Mouse (Mus musculus) liver, embryonic 14.5 days (tissue): ENCODE data around the gene Med26. TPM values are rescaled to one million over a fixed set of nuclear protein-coding genes. Genes with fewer than 3 reads are reported as not detected.

Experiments used
- ATAC-seq: fragments of 200-750 bp; cut with Nextera tagmentation; 2 replicates; pipeline ENCODE4 v1.8.0; 2017; ENCODE audit warnings: moderate number of reproducible peaks, mild to moderate bottlenecking, moderate library complexity; ENCODE audit not compliant: insufficient read depth
- DNase-seq, 3 experiments: peaks; one replicate each; pipeline ENCODE4 v3.0.0-alpha.2; 2012 to 2013; ENCODE audit warnings: low read depth in 3 of 3, low spot score in 3 of 3
- H3K27ac ChIP-seq: fragments of 300-500 bp; sonication (generic); 2 replicates; pipeline ENCODE4 v1.5.1; 2014; ENCODE audit warnings: moderate library complexity, mild to moderate bottlenecking, control low read depth, inconsistent platforms
- H3K27me3 ChIP-seq: fragments of 300-500 bp; sonication (generic); 2 replicates; pipeline ENCODE4 v1.6.1; 2014; ENCODE audit warnings: mild to moderate bottlenecking, low read length, moderate library complexity; ENCODE audit not compliant: control insufficient read depth, insufficient read depth
- H3K36me3 ChIP-seq: fragments of 300-500 bp; sonication (generic); replicated peaks from 2 replicates; pipeline ENCODE4 v1.6.1; 2014; ENCODE audit warnings: low read depth; ENCODE audit not compliant: control insufficient read depth, insufficient read depth
- H3K4me1 ChIP-seq, 2 experiments: fragments of 200-500 bp in 1 of 2; fragments of 300-500 bp in 1 of 2; sonication (generic) in 1 of 2; replicated peaks; 2 replicates each; pipeline ENCODE4 v1.6.1; 2012 to 2014; ENCODE audit warnings: antibody characterized with exemption in 1 of 2, inconsistent platforms in 1 of 2, low read length in 1 of 2; ENCODE audit not compliant: control insufficient read depth in 2 of 2, insufficient read depth in 2 of 2
- H3K4me2 ChIP-seq: fragments of 300-500 bp; sonication (generic); 2 replicates; pipeline ENCODE4 v1.6.1; 2014; ENCODE audit warnings: low read depth, mild to moderate bottlenecking, control low read depth, moderate library complexity
- H3K4me3 ChIP-seq, 2 experiments: fragments of 200-500 bp in 1 of 2; fragments of 300-500 bp in 1 of 2; sonication (generic) in 1 of 2; 2 replicates each; pipeline ENCODE4 v1.5.1; 2012 to 2014; ENCODE audit warnings: low read depth in 2 of 2, low read length in 2 of 2, mild to moderate bottlenecking in 2 of 2, control low read depth in 1 of 2, inconsistent platforms in 1 of 2, moderate library complexity in 1 of 2; ENCODE audit not compliant: insufficient read depth in 1 of 2
- H3K9ac ChIP-seq: fragments of 300-500 bp; sonication (generic); replicated peaks from 2 replicates; pipeline ENCODE4 v1.6.1; 2014; ENCODE audit warnings: mild to moderate bottlenecking, control low read depth, moderate library complexity
- H3K9me3 ChIP-seq: fragments of 300-500 bp; sonication (generic); 2 replicates; pipeline ENCODE4 v1.6.1; 2016; ENCODE audit warnings: low read length, mixed read lengths; ENCODE audit not compliant: control insufficient read depth
- CTCF ChIP-seq: IDR thresholded peaks from 2 replicates; pipeline ENCODE4 v1.5.1; 2016; ENCODE audit warnings: antibody characterized with exemption, low read depth, control low read depth
- EP300 ChIP-seq: IDR thresholded peaks from 2 replicates; pipeline ENCODE4 v1.6.1; 2016; ENCODE audit warnings: antibody characterized with exemption, low read depth
- WGBS: fragments of 180-500 bp; shearing (Covaris S2); extraction: QIAGEN DNeasy Blood & Tissue Kit; methylation state at CpG from one replicate; pipeline ENCODE4 v1.1.7; 2014; ENCODE audit not compliant: insufficient replicate concordance; 5-methylcytosine and 5-hydroxymethylcytosine counted together
- polyA plus RNA-seq, 2 experiments: library from polyadenylated mRNA; depleted of rRNA in 1 of 2; stranded (reverse) in 1 of 2; unstranded in 1 of 2; fragments of >200 nt; fragmentation: Nextera tagmentation in 1 of 2; extraction: Ambion mirVana in 1 of 2; gene quantifications; 2 replicates each; pipeline versions ENCODE4 v1.2.1 to v1.2.3; 2012 to 2014

Gene Med26
- polyA plus RNA-seq, 2 experiments: 4.6 to 6.2 TPM

DNA sequence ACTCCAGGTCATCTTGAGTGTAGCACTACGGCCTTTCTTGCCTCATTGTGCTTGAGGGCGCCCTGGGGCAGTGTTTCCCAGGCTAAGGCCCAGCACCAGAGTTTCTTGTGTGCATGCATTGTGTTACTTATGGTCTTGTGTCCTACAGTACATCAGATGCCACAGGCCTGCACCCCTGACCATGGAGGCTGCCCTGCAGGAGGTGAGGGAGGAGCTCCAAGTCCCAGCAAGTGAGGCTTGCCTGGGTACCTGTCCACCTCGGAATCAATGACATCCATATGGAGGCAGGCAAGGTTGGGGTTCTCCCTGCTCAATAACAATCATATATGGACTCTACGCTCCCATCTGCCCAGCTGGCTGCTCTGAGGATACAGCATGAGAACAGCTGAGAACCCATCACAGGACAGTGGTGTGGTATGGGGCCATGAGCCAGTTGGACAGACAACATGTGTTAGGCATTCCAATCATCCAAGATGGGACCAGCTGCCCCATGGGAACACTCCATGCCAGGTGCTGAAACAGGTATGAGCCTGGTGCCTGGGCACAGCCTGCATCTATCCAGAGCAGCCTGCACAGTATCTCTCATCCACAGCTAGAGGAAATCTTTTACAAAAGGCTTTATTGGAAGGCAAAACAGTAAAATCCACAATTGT lies 88.1 kb downstream of the Med26 start:
- Histone ChIP-seq H3K9ac (no peak overlapping the region), H3K27ac (no peak overlapping the region), H3K9me3 (no peaks in the 10 kb centered on the region), H3K4me3 (no peak overlapping the region), H3K4me2 (no peak overlapping the region), H3K4me1 (no peaks in the 10 kb centered on the region), H3K27me3 (no peaks in the 10 kb centered on the region), H3K36me3 (peaks cover 58% of the 10 kb centered on the region)
- no peak for ATAC-seq
- no peak for DNase-seq
- WGBS: 79% methylated on average over 4 of the region's 4 CpGs
- no peak for TF ChIP-seq CTCF
- no peak for TF ChIP-seq EP300

DNA sequence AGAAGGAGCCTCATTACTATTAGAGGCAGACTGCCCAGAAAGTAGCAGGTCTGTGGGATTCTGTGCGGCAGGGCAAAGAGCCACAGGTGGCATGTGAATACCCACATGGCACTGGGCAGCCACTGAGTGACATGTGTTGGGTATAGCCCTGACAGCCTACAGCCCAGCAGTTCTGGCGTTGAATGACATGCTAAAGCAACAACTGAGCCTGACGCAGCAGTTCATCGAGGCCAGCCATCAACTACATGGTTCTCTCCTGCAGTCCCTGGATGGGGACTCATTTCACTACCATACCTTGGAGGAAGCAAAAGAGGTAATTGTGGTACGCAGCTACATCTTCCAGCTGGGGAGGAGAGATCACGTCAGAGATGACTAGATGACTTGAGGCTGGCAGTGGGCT lies 89.6 kb downstream of the Med26 start:
- no peaks in the 10 kb centered on the region for H3K4me1 ChIP-seq
- H3K27me3 ChIP-seq: no peaks in the 10 kb centered on the region
- DNase-seq (no peak), ATAC-seq (no peak)
- H3K4me2 ChIP-seq: no peak overlapping the region
- no peak overlapping the region for H3K9ac ChIP-seq
- H3K4me3 ChIP-seq: no peak overlapping the region
- no peaks in the 10 kb centered on the region for H3K9me3 ChIP-seq
- peaks cover 44% of the 10 kb centered on the region for H3K36me3 ChIP-seq
- 75% methylated on average over 6 of the region's 6 CpGs for WGBS
- TF ChIP-seq CTCF (no peak), EP300 (no peak)
- no peak overlapping the region for H3K27ac ChIP-seq

DNA sequence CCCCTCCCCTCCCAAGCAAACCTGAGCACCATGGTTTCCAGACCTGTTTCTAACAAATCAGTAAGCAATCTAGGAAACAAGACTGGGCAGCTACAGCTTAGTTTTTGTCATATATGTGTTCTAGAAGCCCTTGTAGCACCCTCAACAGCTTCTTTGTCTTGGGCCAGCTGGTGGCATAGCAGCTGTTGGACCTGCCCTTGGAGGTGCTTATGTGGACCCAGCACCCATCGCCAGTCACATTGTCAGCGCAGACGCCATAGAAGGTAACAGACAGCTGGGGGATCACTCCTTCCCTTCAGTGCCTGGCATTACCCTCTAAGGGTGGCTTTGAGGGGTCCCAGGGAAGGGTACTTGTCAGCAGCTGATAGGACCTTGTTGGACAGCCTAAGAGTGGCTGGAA lies 90.3 kb downstream of the Med26 start:
- H3K27me3 ChIP-seq: no peaks in the 10 kb centered on the region
- 82% methylated on average over 3 of the region's 3 CpGs for WGBS
- H3K9ac ChIP-seq: no peak overlapping the region
- no peak overlapping the region for H3K27ac ChIP-seq
- no peak overlapping the region for H3K4me2 ChIP-seq
- ATAC-seq: no peak
- TF ChIP-seq EP300 (no peak), CTCF (no peak)
- no peak overlapping the region for H3K4me3 ChIP-seq
- H3K4me1 ChIP-seq: no peaks in the 10 kb centered on the region
- no peaks in the 10 kb centered on the region for H3K9me3 ChIP-seq
- peaks cover 37% of the 10 kb centered on the region for H3K36me3 ChIP-seq
- no peak for DNase-seq

GRCm38 (mm10) chr8:72455317-72455716 lies 92.8 kb downstream of the Med26 start:
- no peaks in the 10 kb centered on the region for H3K9me3 ChIP-seq
- H3K4me1 ChIP-seq: peaks cover 0 to 6% of the 10 kb centered on the region in 2 experiments; a peak in 2 of 4 replicates
- ATAC-seq (no peak), DNase-seq (no peak)
- 77% methylated on average over 4 of the region's 4 CpGs for WGBS
- H3K36me3 ChIP-seq: peaks cover 13% of the 10 kb centered on the region
- TF ChIP-seq EP300 (no peak), CTCF (no peak)
- H3K4me3 ChIP-seq: no peak overlapping the region
- H3K4me2 ChIP-seq: no peak overlapping the region
- no peak overlapping the region for H3K27ac ChIP-seq
- H3K9ac ChIP-seq: no peak overlapping the region
- H3K27me3 ChIP-seq: no peaks in the 10 kb centered on the region

DNA sequence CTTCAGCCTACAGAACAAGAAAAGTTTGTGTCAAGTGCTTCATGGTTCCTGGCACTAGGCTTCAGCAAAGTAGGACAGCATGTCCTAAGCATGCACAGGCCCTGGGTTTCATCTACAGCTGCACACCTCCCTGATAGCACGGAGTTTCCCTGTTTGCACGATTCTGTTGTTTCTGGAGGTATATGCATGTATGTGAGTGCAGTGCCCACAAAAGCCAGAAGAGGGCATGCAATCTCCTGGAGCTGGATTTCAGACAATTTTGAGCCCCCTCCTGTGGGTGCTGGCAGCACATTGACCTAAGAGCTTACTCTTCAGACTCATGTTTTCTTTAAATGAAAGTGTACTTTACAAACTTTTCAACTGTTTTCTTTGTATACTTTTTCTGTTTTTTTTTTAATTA lies 94.2 kb downstream of the Med26 start:
- no peak for TF ChIP-seq EP300
- peak; percentile 14; the same call in 1 of the 2 replicates for TF ChIP-seq CTCF
- Histone ChIP-seq H3K4me2 (no peak overlapping the region), H3K9ac (no peak overlapping the region), H3K27ac (no peak overlapping the region), H3K27me3 (no peaks in the 10 kb centered on the region), H3K9me3 (no peaks in the 10 kb centered on the region), H3K4me1 (peaks cover 0 to 6% of the 10 kb centered on the region in 2 experiments; a peak in 2 of 4 replicates), H3K36me3 (peaks cover 2% of the 10 kb centered on the region; the same call in 1 of the 2 replicates), H3K4me3 (no peak overlapping the region)
- ATAC-seq (no peak), DNase-seq (no peak)
- 90% methylated on average over 2 of the region's 2 CpGs for WGBS
